Mouse (Mus musculus) midbrain, embryonic 13.5 days (tissue): Measurements from ENCODE around the gene Vmn1r10. TPM values are rescaled to one million over a fixed set of nuclear protein-coding genes. Genes with fewer than 3 reads are reported as not detected.

Source experiments
- ATAC-seq: fragments of 200-750 bp; cut with Nextera tagmentation; 2 replicates; pipeline ENCODE4 v1.8.0; 2017; ENCODE audit warnings: mild to moderate bottlenecking, moderate TSS enrichment, moderate library complexity
- H3K27ac ChIP-seq: fragments of 300-500 bp; sonication (generic); 2 replicates; pipeline ENCODE4 v1.5.1; 2015; ENCODE audit warnings: inconsistent platforms, mild to moderate bottlenecking, moderate library complexity
- H3K27me3 ChIP-seq: fragments of 300-500 bp; sonication (generic); 2 replicates; pipeline ENCODE4 v1.6.1; 2015; ENCODE audit warnings: mild to moderate bottlenecking, inconsistent platforms
- H3K36me3 ChIP-seq: fragments of 300-500 bp; sonication (generic); 2 replicates; pipeline ENCODE4 v1.6.1; 2015; ENCODE audit warnings: mild to moderate bottlenecking, inconsistent platforms
- H3K4me1 ChIP-seq: fragments of 300-500 bp; sonication (generic); replicated peaks from 2 replicates; pipeline ENCODE4 v1.6.1; 2015; ENCODE audit warnings: inconsistent platforms
- H3K4me2 ChIP-seq: fragments of 300-500 bp; sonication (generic); replicated peaks from 2 replicates; pipeline ENCODE4 v1.6.1; 2015; ENCODE audit warnings: moderate library complexity, mild to moderate bottlenecking, inconsistent platforms
- H3K4me3 ChIP-seq: fragments of 300-500 bp; sonication (generic); replicated peaks from 2 replicates; pipeline ENCODE4 v1.5.1; 2015; ENCODE audit warnings: mild to moderate bottlenecking, inconsistent platforms
- H3K9ac ChIP-seq: fragments of 300-500 bp; sonication (generic); replicated peaks from 2 replicates; pipeline ENCODE4 v1.6.1; 2015; ENCODE audit warnings: mild to moderate bottlenecking, inconsistent platforms
- H3K9me3 ChIP-seq: fragments of 300-500 bp; sonication (generic); 2 replicates; pipeline ENCODE4 v1.6.1; 2016; ENCODE audit warnings: mild to moderate bottlenecking, inconsistent platforms
- WGBS: fragments of 180-500 bp; shearing (Covaris S2); methylation state at CpG from one replicate; pipeline ENCODE4 v1.1.7; 2015; 5-methylcytosine and 5-hydroxymethylcytosine counted together
- polyA plus RNA-seq: library from polyadenylated mRNA; unstranded; fragments of >200 nt; fragmentation: Nextera tagmentation; extraction: Ambion mirVana; gene quantifications from 2 replicates; pipeline ENCODE4 v1.2.1, GENCODE M21; 2015

Vmn1r10 gene
- not detected in 2 replicates for polyA plus RNA-seq

DNA sequence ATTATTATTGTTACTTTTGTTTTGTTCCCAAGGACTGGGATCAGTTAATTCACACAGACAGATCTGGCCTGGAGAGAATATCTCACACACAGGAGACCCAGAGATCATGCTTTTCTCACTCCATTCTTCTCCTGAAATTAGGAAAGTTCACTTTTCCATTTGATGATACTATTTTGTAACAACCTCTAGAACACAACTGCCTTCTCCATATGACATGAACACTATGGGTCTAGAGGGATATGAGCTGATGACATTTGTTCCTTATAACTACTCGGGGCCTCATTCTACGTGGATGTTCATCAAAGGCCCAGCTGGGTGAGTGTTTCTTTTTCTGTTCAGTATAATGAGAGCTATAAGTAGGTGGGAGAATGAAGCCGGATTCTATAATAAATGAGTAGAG, at the start of gene Vmn1r10:
TSS of gene Vmn1r10 (plus strand) at position 301 of the 400 bp plus-strand sequence.
- Histone ChIP-seq H3K27me3 (no peaks in the 10 kb centered on the region), H3K9ac (no peak within 1 kb of the TSS), H3K4me2 (no peak within 1 kb of the TSS), H3K27ac (no peak within 1 kb of the TSS), H3K4me1 (no peaks in the 10 kb centered on the region), H3K36me3 (no peaks in the 10 kb centered on the region), H3K9me3 (no peaks in the 10 kb centered on the region), H3K4me3 (no peak within 1 kb of the TSS)
- no peak for ATAC-seq
- WGBS: 86% methylated on average over 3 of the region's 3 CpGs

DNA sequence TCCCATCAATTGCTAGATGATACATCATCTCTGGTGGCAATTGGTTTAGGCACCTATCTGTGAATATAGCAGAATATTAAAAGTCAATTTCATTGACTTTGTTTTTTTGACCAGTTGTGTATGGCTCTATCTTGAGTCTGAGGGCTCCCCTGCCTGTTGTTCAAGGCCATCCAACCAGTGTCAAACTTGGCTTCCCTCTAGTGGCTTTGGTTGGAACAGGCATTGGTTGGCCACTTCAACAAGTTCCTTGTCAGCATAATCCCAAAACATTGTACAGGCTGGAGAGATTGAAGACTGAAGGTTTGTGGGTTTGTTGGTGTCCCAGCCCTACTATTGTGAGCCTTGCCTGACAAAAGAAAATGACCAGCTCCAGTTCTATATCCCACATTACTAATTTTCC, 45.5 kb upstream of the Vmn1r10 start:
- ATAC-seq: no peak
- no peaks in the 10 kb centered on the region for H3K4me1 ChIP-seq
- H3K9me3 ChIP-seq: no peaks in the 10 kb centered on the region
- no peaks in the 10 kb centered on the region for H3K27me3 ChIP-seq
- no peaks in the 10 kb centered on the region for H3K36me3 ChIP-seq
- no peak overlapping the region for H3K4me2 ChIP-seq
- H3K9ac ChIP-seq: no peak overlapping the region
- no peak overlapping the region for H3K27ac ChIP-seq
- no peak overlapping the region for H3K4me3 ChIP-seq

DNA sequence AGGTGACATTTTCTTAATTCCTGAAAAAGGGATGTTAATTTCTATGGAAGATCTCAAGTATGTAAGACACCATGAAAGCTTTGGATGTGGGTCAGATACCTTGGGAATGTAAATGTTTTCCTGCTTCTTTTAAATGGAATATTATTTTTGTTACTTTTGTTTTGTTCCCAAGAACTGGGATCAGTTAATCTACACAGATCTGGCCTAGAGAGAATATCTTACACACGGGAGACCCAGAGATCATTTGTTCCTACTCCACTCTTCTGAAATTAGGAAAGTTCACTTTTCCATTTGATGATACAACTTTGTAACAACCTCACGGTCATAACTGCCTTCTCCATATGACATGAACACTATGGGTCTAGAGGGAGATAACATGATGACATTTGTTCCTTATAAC, 42.8 kb upstream of the Vmn1r10 start, which contains the start of gene Vmn1r9:
TSS of gene Vmn1r9 (plus strand) at position 301 of the 400 bp plus-strand sequence.
- Histone ChIP-seq H3K4me3 (no peak within 1 kb of the TSS), H3K9ac (no peak within 1 kb of the TSS), H3K4me2 (no peak within 1 kb of the TSS), H3K4me1 (no peaks in the 10 kb centered on the region), H3K36me3 (no peaks in the 10 kb centered on the region), H3K9me3 (no peaks in the 10 kb centered on the region), H3K27me3 (no peaks in the 10 kb centered on the region), H3K27ac (no peak within 1 kb of the TSS)
- WGBS: 85% methylated on average over 2 of the region's 2 CpGs
- ATAC-seq: no peak

DNA sequence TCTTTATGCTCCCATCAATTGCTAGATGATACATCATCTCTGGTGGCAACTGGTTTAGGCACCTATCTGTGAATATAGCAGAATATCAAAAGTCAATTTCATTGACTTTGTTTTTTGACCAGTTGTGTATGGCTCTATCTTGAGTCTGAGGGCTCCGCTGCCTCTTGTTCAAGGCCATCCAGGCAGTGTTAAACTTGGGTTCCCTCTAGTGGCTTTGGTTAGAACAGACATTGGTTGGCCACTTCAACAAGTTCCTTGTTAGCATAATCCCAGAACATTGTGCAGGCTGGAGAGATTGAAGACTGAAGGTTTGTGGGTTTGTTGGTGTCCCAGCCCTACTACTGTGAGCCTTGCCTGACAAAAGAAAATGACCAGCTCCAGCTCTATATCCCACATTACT, 2.9 kb upstream of the Vmn1r10 start:
- Histone ChIP-seq H3K9me3 (no peaks in the 10 kb centered on the region), H3K4me2 (no peak overlapping the region), H3K4me3 (no peak overlapping the region), H3K27me3 (no peaks in the 10 kb centered on the region), H3K36me3 (no peaks in the 10 kb centered on the region), H3K27ac (no peak overlapping the region), H3K4me1 (no peaks in the 10 kb centered on the region), H3K9ac (no peak overlapping the region)
- 64% methylated on average over 1 of the region's 1 CpGs for WGBS
- ATAC-seq: no peak

DNA sequence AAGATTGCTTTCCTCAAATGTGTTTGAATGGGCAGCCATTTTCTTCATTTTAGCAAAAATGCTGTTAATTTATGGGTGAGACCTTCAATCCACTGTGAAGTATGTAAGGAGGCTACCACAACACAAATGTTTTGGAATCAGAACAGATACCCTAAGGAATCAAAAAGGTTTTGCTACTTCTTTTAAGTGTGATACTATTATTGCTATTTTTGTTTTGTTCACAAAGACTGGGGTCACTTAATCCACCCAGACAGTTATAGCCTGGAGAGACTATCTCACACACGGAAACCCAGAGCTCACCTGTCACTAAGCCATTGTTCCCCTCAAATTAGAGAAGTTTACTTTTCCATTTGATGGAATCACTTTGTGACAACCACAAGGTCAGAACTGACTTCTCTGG, 23.9 kb downstream of the Vmn1r10 start, which contains the start of gene Vmn1r11:
TSS of gene Vmn1r11 (plus strand) at position 301 of the 400 bp plus-strand sequence.
- Histone ChIP-seq H3K27ac (no peak within 1 kb of the TSS), H3K27me3 (no peaks in the 10 kb centered on the region), H3K9me3 (no peaks in the 10 kb centered on the region), H3K4me1 (no peaks in the 10 kb centered on the region), H3K4me3 (no peak within 1 kb of the TSS), H3K9ac (no peak within 1 kb of the TSS), H3K36me3 (no peaks in the 10 kb centered on the region), H3K4me2 (no peak within 1 kb of the TSS)
- WGBS: 83% methylated on average over 1 of the region's 1 CpGs
- ATAC-seq: no peak

DNA sequence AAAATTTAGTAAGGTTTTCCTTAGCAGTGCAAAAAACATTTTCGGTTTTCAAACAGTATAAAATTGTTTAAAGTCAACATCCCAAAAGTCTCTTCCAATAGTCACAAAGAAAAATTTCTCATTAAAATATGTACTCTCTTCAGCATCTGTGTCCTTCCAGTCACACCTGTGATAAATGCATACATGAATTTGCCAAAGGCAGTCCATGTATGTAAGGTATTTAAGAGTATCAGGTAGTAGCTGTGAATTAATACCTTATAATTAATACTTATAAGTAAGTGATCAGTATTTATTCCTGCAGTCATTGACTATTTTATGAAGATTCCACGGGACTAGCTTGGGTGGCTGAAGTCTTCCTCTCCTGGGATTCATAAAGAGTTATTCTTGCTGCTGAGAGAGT, 47.4 kb downstream of the Vmn1r10 start, which contains the start of gene Vmn1r12:
TSS of gene Vmn1r12 (plus strand) at position 301 of the 400 bp plus-strand sequence.
- Histone ChIP-seq H3K4me3 (no peak within 1 kb of the TSS), H3K9me3 (no peaks in the 10 kb centered on the region), H3K36me3 (no peaks in the 10 kb centered on the region), H3K4me1 (no peaks in the 10 kb centered on the region), H3K27me3 (no peaks in the 10 kb centered on the region), H3K9ac (no peak within 1 kb of the TSS), H3K4me2 (no peak within 1 kb of the TSS), H3K27ac (no peak within 1 kb of the TSS)
- WGBS: 84% methylated on average over 2 of the region's 2 CpGs
- no peak for ATAC-seq

Other genes starting within 250 kb of the Vmn1r10 start
- 137 and 148 TPM in 2 replicates for gene Nt5c3, start 185.5 kb upstream of the Vmn1r10 start, polyA plus RNA-seq
- gene Vmn1r4, start 185.4 kb upstream of the Vmn1r10 start, polyA plus RNA-seq: 0.62 and 0.72 TPM in 2 replicates
- gene Vmn1r5, start 139.2 kb upstream of the Vmn1r10 start, polyA plus RNA-seq: not detected in 2 replicates
- not detected in 2 replicates for gene Vmn1r6, start 112.2 kb upstream of the Vmn1r10 start, polyA plus RNA-seq
- not detected in 2 replicates for gene Vmn1r7, start 84.1 kb upstream of the Vmn1r10 start, polyA plus RNA-seq
- not detected in 2 replicates for gene Vmn1r8, start 77.2 kb upstream of the Vmn1r10 start, polyA plus RNA-seq
- not detected in 2 replicates for gene Vmn1r9, start 42.7 kb upstream of the Vmn1r10 start, polyA plus RNA-seq
- gene Vmn1r11, start 24.0 kb downstream of the Vmn1r10 start, polyA plus RNA-seq: not detected in 2 replicates
- not detected in 2 replicates for gene Vmn1r12, start 47.5 kb downstream of the Vmn1r10 start, polyA plus RNA-seq
- gene Vmn1r13, start 93.8 kb downstream of the Vmn1r10 start, polyA plus RNA-seq: not detected in 2 replicates
- gene Vmn1r14, start 122.2 kb downstream of the Vmn1r10 start, polyA plus RNA-seq: not detected in 2 replicates
- not detected in 2 replicates for gene Vmn1r15, start 148.5 kb downstream of the Vmn1r10 start, polyA plus RNA-seq
- not detected in 2 replicates for gene Vmn1r16, start 220.0 kb downstream of the Vmn1r10 start, polyA plus RNA-seq